Comparison of ENCODE assay signal across 7 mouse cellular contexts in the genomic region with DNA sequence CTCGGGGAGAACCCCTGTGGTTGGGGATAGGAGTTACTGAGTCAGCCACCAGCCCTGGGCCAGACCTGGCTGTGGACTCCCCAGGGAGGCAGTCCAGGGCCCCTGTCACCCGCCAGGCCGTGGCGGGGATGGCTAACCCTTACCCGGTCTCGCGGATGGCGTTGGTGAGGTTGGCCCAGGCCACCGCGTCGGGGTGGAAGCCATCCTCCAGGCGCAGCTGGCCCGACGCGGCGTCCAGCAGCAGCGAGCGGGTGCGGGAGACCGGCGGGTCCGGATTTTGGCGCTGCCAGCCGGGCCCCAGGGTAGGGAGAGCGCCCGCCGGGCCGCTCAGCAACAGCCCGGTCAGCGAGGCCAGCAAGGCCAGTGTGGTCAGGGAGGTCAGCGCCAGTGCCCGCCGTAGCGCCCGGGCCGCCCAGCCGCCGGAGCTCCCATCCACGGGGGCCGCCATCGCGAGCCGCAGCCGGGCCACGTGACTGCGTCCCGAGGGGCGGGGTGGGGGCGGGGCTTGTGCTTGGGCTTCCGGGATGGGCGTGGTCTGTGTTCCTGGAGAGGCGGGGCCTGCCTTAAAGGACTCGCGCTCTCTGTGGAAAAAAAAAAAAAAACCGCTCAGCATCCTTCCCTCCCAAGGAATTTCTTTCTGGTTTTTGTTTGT. TPM values are rescaled to one million over a fixed set of nuclear protein-coding genes. Genes with fewer than 3 reads are reported as not detected.
A peak's percentile ranks its signal among the peaks of the same experiment; 100 is the strongest.
DNase-seq lines count a peak whose midpoint lies in the region; ATAC-seq lines count a peak whose summit lies in the region.

TSS of gene Plbd2 (minus strand) at position 482 of the 652 bp plus-strand sequence.

- peak within 1 kb of the TSS; percentile 90 for H3K9ac ChIP-seq in intestine, embryonic 16.5 days (ENCODE audit: low read depth, low read length)
- peak within 1 kb of the TSS; percentile 90 for H3K9ac ChIP-seq in midbrain, embryonic 12.5 days (replicated peaks)

- H3K4me3 ChIP-seq in intestine, embryonic 16.5 days (ENCODE audit: low read length), result peak within 1 kb of the TSS; percentile 94
- H3K4me3 ChIP-seq in limb, embryonic 10.5 days, result peak within 1 kb of the TSS; percentile 81
- peak within 1 kb of the TSS; percentile 84 for H3K4me3 ChIP-seq in midbrain, embryonic 12.5 days

- no peaks in the 10 kb centered on the region for H3K9me3 ChIP-seq in intestine, embryonic 16.5 days (ENCODE audit: control insufficient read depth, low read length)
- H3K9me3 ChIP-seq in limb, embryonic 10.5 days (replicated peaks), result no peaks in the 10 kb centered on the region
- no peaks in the 10 kb centered on the region for H3K9me3 ChIP-seq in midbrain, embryonic 12.5 days

- H3K36me3 ChIP-seq in intestine, embryonic 16.5 days (ENCODE audit: control insufficient read depth, insufficient read depth, low read length), result no peaks in the 10 kb centered on the region
- peaks cover 12% of the 10 kb centered on the region for H3K36me3 ChIP-seq in limb, embryonic 10.5 days
- H3K36me3 ChIP-seq in midbrain, embryonic 12.5 days, result peaks cover 7% of the 10 kb centered on the region

- 0 out of 2 replicates have a peak, but pooled peaks cover 2% of the 10 kb centered on the region for H3K27me3 ChIP-seq in intestine, embryonic 16.5 days (replicated peaks; ENCODE audit: control insufficient read depth, insufficient read depth, low read length)
- H3K27me3 ChIP-seq in limb, embryonic 10.5 days (ENCODE audit: low read depth, poor library complexity, severe bottlenecking), result peaks cover 5% of the 10 kb centered on the region; the same call in 1 of the 2 replicates
- H3K27me3 ChIP-seq in midbrain, embryonic 12.5 days, result peaks cover 6% of the 10 kb centered on the region; the same call in 1 of the 2 replicates

- peak; percentile 93 for DNase-seq in adrenal gland, postnatal 10 days
- peak; percentile 95 for DNase-seq in embryo, embryonic 11 days
- no peak for DNase-seq in gonadal fat pad, adult 2 months (ENCODE audit: low read depth)
- DNase-seq in limb, embryonic 10.5 days (ENCODE audit: low spot score), result peak; percentile 99
- DNase-seq in skeletal muscle tissue, adult 2 months (ENCODE audit: low read depth, low spot score), result peak; percentile 85

- ATAC-seq in intestine, embryonic 16.5 days, result peak; percentile 69
- ATAC-seq in midbrain, embryonic 12.5 days (ENCODE audit: low FRiP score, low read depth), result peak; percentile 75

- no peak within 1 kb of the TSS for H3K27ac ChIP-seq in intestine, embryonic 16.5 days (ENCODE audit: low read length)
- peak within 1 kb of the TSS; percentile 84 for H3K27ac ChIP-seq in limb, embryonic 10.5 days
- 0 out of 2 replicates have a peak within 1 kb of the TSS, but pooled peaks have one; percentile 20 for H3K27ac ChIP-seq in midbrain, embryonic 12.5 days (replicated peaks)

- peaks cover 15% of the 10 kb centered on the region for H3K4me1 ChIP-seq in intestine, embryonic 16.5 days (ENCODE audit: control insufficient read depth, insufficient read depth, low read length)
- peaks cover 30% of the 10 kb centered on the region for H3K4me1 ChIP-seq in limb, embryonic 10.5 days
- peaks cover 11% of the 10 kb centered on the region for H3K4me1 ChIP-seq in midbrain, embryonic 12.5 days

- under 1% methylated on average over 55 of the region's 55 CpGs for WGBS in intestine, embryonic 16.5 days
- under 1% methylated on average over 48 of the region's 55 CpGs for WGBS in limb, embryonic 10.5 days
- WGBS in midbrain, embryonic 12.5 days, result under 1% methylated on average over 48 of the region's 55 CpGs

- H3K4me2 ChIP-seq in intestine, embryonic 16.5 days (ENCODE audit: low read depth, low read length), result peak within 1 kb of the TSS; percentile 90
- H3K4me2 ChIP-seq in midbrain, embryonic 12.5 days (replicated peaks), result peak within 1 kb of the TSS; percentile 89

RNA-seq across cellular contexts. Expression of gene Plbd2, which starts in this region (rescaled TPM):
- 10 to 100 TPM; 61.8 to 64.4 TPM for total RNA-seq in adrenal gland, postnatal 10 days (2021)
- 49.8 and 54.5 TPM in 2 replicates for polyA plus RNA-seq in gonadal fat pad, adult 2 months (2012; rRNA removed)
- 43.9 and 46.9 TPM in 2 replicates for polyA plus RNA-seq in intestine, embryonic 16.5 days (2015; fragmentation: Nextera tagmentation; extraction: Ambion mirVana)
- 41.3 and 43.1 TPM in 2 replicates for polyA plus RNA-seq in limb, embryonic 10.5 days (2016; fragmentation: Nextera tagmentation; extraction: Ambion mirVana)
- 31.5 and 36.2 TPM in 2 replicates for polyA plus RNA-seq in midbrain, embryonic 12.5 days (2016; fragmentation: Nextera tagmentation; extraction: Ambion mirVana)
